Mouse (Mus musculus): Measurements from ENCODE around the gene Dbx2. TPM values are rescaled to one million over a fixed set of nuclear protein-coding genes. Genes with fewer than 3 reads are reported as not detected.

Dbx2 gene
- polyA plus RNA-seq (2015; fragmentation: Nextera tagmentation; extraction: Ambion mirVana) = not detected in 2 replicates

DNA sequence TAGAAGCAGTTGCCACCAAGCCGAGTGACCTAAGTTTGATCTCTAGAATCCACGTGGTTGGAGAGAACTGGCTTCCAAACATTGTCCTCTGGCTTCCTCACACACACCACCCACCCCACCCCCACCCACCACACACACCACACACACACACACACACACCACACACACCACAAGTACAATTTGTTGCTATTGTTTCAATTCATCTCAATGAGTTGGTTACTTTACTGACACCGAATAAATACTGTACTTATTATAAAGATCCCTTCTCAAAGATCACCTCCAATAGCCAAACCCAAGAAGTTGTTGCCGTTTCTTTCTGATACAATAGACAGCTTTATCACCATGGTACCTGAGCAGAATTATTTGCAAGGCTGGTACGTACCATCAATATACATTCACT lies at the start of gene Dbx2:
Gene Dbx2 (minus strand): TSS at position 101 of the 400 bp plus-strand sequence.
- H3K9ac ChIP-seq (ENCODE audit: low read length) = no peak within 1 kb of the TSS
- H3K4me3 ChIP-seq (ENCODE audit: low read depth, low read length) = no peak within 1 kb of the TSS
- DNase-seq (ENCODE audit: low spot score) = no peak
- no peak for ATAC-seq (ENCODE audit: low FRiP score, low TSS enrichment)
- no peak within 1 kb of the TSS for H3K4me2 ChIP-seq (replicated peaks; ENCODE audit: low read depth)
- H3K27me3 ChIP-seq (ENCODE audit: control insufficient read depth, insufficient read depth, low read length) = peaks cover 4% of the 10 kb centered on the region; the same call in 1 of the 2 replicates
- H3K9me3 ChIP-seq (ENCODE audit: control insufficient read depth, low read length) = no peaks in the 10 kb centered on the region
- 81% methylated on average over 5 of the region's 5 CpGs for WGBS
- no peaks in the 10 kb centered on the region for H3K36me3 ChIP-seq (ENCODE audit: control insufficient read depth, insufficient read depth, low read length)
- H3K27ac ChIP-seq (replicated peaks) = no peak within 1 kb of the TSS
- H3K4me1 ChIP-seq (replicated peaks; ENCODE audit: control insufficient read depth, insufficient read depth) = no peaks in the 10 kb centered on the region
- no peak for TF ChIP-seq CTCF (IDR thresholded peaks at IDR 0.05; ENCODE audit: low read depth)
- no peak for TF ChIP-seq EP300 (optimal IDR thresholded peaks at IDR 0.05)

DNA sequence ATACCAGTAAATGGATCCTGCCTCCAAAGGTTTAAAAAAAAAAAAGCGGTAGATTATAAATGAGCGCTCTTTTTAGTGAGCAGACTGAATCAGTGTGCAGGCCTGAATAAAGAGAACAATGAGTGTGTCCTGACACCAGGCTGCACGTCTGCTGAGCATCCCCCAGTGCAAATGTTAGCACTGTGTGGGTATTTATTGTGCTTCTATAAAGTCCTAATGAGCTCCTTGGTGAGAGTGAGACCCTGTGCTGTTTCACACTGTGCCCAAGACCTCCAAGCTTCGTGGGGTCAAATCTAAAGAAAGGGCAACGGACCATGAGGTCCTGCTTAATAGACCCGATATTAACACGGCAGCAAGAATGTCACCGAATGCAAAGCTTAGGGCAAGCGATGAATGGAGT lies 46.4 kb upstream of the Dbx2 start:
- Histone ChIP-seq H3K4me2 (replicated peaks; ENCODE audit: low read depth) (no peak overlapping the region), H3K4me3 (ENCODE audit: low read depth, low read length) (no peak overlapping the region), H3K27ac (replicated peaks) (no peak overlapping the region), H3K36me3 (ENCODE audit: control insufficient read depth, insufficient read depth, low read length) (no peaks in the 10 kb centered on the region), H3K9ac (ENCODE audit: low read length) (no peak overlapping the region), H3K4me1 (replicated peaks; ENCODE audit: control insufficient read depth, insufficient read depth) (no peaks in the 10 kb centered on the region), H3K9me3 (ENCODE audit: control insufficient read depth, low read length) (no peaks in the 10 kb centered on the region), H3K27me3 (ENCODE audit: control insufficient read depth, insufficient read depth, low read length) (no peaks in the 10 kb centered on the region)
- no peak for TF ChIP-seq CTCF (IDR thresholded peaks at IDR 0.05; ENCODE audit: low read depth)
- TF ChIP-seq EP300 (optimal IDR thresholded peaks at IDR 0.05) = no peak
- ATAC-seq (ENCODE audit: low FRiP score, low TSS enrichment) (no peak), DNase-seq (ENCODE audit: low spot score) (no peak)
- 80% methylated on average over 9 of the region's 9 CpGs for WGBS

DNA sequence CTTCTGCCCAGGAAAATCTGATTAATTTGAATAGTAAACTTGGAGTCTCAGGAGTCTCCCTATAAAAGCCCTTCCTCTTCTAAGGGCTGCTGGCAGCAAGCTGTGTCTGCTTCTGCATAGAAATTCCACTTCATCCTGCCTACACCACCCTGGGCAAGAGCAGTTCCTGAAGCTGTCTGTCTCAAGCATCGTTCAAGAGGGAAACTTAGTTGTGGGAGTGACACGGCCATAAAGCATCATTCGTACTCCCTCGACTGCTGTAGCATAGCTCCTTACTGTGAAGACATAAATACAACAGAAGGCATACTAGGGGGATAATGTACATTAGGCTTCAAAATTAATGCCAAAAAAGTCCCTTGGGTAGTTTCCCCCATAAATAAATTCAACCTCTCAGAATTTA lies 45.8 kb upstream of the Dbx2 start:
- no peak for DNase-seq (ENCODE audit: low spot score)
- WGBS = 66% methylated on average over 4 of the region's 4 CpGs

DNA sequence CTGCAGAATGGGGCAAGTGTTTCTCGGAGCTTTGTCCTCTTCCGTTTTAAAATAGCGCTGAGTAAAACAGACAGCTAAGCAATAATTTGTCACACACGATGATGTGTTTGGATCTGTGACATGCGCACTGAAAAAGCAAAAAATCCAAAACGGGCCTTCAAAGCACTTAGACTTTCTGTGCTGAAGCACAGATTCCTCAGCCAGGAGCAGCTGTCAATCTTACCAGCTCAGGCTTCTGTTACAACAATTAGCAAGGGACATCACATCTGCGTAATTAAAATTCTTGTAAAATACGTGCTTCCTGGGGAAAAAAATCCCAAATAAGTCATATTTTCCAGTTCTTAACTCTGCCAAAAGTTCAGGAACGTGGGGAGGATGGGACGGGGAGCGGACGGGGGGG lies 43.6 kb upstream of the Dbx2 start:
- Histone ChIP-seq H3K4me2 (replicated peaks; ENCODE audit: low read depth) (no peak overlapping the region), H3K9ac (ENCODE audit: low read length) (no peak overlapping the region), H3K4me1 (replicated peaks; ENCODE audit: control insufficient read depth, insufficient read depth) (no peaks in the 10 kb centered on the region), H3K4me3 (ENCODE audit: low read depth, low read length) (no peak overlapping the region), H3K9me3 (ENCODE audit: control insufficient read depth, low read length) (no peaks in the 10 kb centered on the region), H3K36me3 (ENCODE audit: control insufficient read depth, insufficient read depth, low read length) (no peaks in the 10 kb centered on the region), H3K27me3 (ENCODE audit: control insufficient read depth, insufficient read depth, low read length) (no peaks in the 10 kb centered on the region), H3K27ac (replicated peaks) (no peak overlapping the region)
- WGBS = 64% methylated on average over 12 of the region's 12 CpGs
- DNase-seq (ENCODE audit: low spot score) (no peak), ATAC-seq (ENCODE audit: low FRiP score, low TSS enrichment) (no peak)
- TF ChIP-seq EP300 (optimal IDR thresholded peaks at IDR 0.05) (no peak), CTCF (IDR thresholded peaks at IDR 0.05; ENCODE audit: low read depth) (no peak)

More for the DNA sequence above, 45.8 kb upstream of the Dbx2 start:
- Histone ChIP-seq H3K9me3 (ENCODE audit: control insufficient read depth, low read length) (no peaks in the 10 kb centered on the region), H3K4me1 (replicated peaks; ENCODE audit: control insufficient read depth, insufficient read depth) (no peaks in the 10 kb centered on the region), H3K4me3 (ENCODE audit: low read depth, low read length) (no peak overlapping the region), H3K4me2 (replicated peaks; ENCODE audit: low read depth) (no peak overlapping the region), H3K36me3 (ENCODE audit: control insufficient read depth, insufficient read depth, low read length) (no peaks in the 10 kb centered on the region), H3K27me3 (ENCODE audit: control insufficient read depth, insufficient read depth, low read length) (no peaks in the 10 kb centered on the region), H3K27ac (replicated peaks) (no peak overlapping the region), H3K9ac (ENCODE audit: low read length) (no peak overlapping the region)
- no peak for ATAC-seq (ENCODE audit: low FRiP score, low TSS enrichment)
- TF ChIP-seq EP300 (optimal IDR thresholded peaks at IDR 0.05) (no peak), CTCF (IDR thresholded peaks at IDR 0.05; ENCODE audit: low read depth) (no peak)

DNA sequence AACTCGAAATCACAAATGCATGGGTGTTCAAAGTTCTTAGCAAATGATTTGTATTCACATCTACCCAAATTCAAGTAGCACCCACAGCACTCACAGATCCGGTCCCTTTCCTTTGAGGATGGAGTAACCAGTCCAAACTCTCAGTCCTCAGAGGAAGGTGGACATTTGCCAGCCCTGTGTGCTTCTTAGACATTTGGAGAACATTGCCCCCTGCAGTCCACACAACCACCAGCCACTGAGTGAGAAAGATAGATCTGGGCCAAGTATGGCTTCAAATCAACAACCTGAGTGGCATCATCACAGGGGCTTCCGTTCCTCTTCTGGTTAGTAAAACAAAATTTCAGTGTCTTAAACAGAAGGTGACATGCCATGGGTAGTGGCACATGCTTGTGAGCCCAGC lies 38.0 kb upstream of the Dbx2 start:
- ATAC-seq (ENCODE audit: low FRiP score, low TSS enrichment) (no peak), DNase-seq (ENCODE audit: low spot score) (no peak)
- WGBS = 84% methylated on average over 3 of the region's 3 CpGs
- no peaks in the 10 kb centered on the region for H3K4me1 ChIP-seq (replicated peaks; ENCODE audit: control insufficient read depth, insufficient read depth)
- H3K27ac ChIP-seq (replicated peaks) = no peak overlapping the region
- H3K9me3 ChIP-seq (ENCODE audit: control insufficient read depth, low read length) = no peaks in the 10 kb centered on the region
- no peak overlapping the region for H3K4me3 ChIP-seq (ENCODE audit: low read depth, low read length)
- no peaks in the 10 kb centered on the region for H3K36me3 ChIP-seq (ENCODE audit: control insufficient read depth, insufficient read depth, low read length)
- H3K27me3 ChIP-seq (ENCODE audit: control insufficient read depth, insufficient read depth, low read length) = no peaks in the 10 kb centered on the region
- H3K9ac ChIP-seq (ENCODE audit: low read length) = no peak overlapping the region
- no peak overlapping the region for H3K4me2 ChIP-seq (replicated peaks; ENCODE audit: low read depth)
- no peak for TF ChIP-seq EP300 (optimal IDR thresholded peaks at IDR 0.05)
- peak; percentile 35; the same call in 1 of the 2 replicates for TF ChIP-seq CTCF (IDR thresholded peaks at IDR 0.05; ENCODE audit: low read depth)

DNA sequence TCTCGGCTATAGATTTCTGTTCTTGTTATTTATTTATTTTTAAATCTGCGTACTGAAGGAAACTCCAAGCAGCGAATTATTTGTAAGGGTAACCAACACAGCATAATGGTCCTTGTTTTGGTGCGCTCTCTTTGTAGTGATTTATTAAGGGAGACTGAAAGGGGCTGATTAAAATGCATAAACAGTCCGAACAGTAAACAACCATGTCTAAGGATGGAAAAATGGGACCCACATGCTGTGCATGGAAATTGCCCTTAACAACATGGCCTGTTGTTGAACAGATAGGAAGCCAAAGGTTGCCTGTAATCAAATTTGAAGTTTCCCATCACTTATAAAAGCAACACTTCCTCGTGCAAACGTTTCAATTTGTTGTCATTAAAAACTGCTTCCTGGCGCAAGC lies 35.8 kb upstream of the Dbx2 start:
- TF ChIP-seq CTCF (IDR thresholded peaks at IDR 0.05; ENCODE audit: low read depth) (no peak), EP300 (optimal IDR thresholded peaks at IDR 0.05) (no peak)
- no peak overlapping the region for H3K4me3 ChIP-seq (ENCODE audit: low read depth, low read length)
- DNase-seq (ENCODE audit: low spot score) (no peak), ATAC-seq (ENCODE audit: low FRiP score, low TSS enrichment) (no peak)
- no peak overlapping the region for H3K9ac ChIP-seq (ENCODE audit: low read length)
- no peak overlapping the region for H3K4me2 ChIP-seq (replicated peaks; ENCODE audit: low read depth)
- no peaks in the 10 kb centered on the region for H3K9me3 ChIP-seq (ENCODE audit: control insufficient read depth, low read length)
- H3K27ac ChIP-seq (replicated peaks) = no peak overlapping the region
- WGBS = 64% methylated on average over 8 of the region's 8 CpGs
- no peaks in the 10 kb centered on the region for H3K36me3 ChIP-seq (ENCODE audit: control insufficient read depth, insufficient read depth, low read length)
- no peaks in the 10 kb centered on the region for H3K4me1 ChIP-seq (replicated peaks; ENCODE audit: control insufficient read depth, insufficient read depth)
- no peaks in the 10 kb centered on the region for H3K27me3 ChIP-seq (ENCODE audit: control insufficient read depth, insufficient read depth, low read length)
